Mouse (Mus musculus): ENCODE measurements around the gene Ube2l6. TPM values are rescaled to one million over a fixed set of nuclear protein-coding genes. Genes with fewer than 3 reads are reported as not detected.

The Ube2l6 gene
- 36.1 and 53.2 TPM in 2 replicates for polyA plus RNA-seq (2012; rRNA removed)

GRCm38 (mm10) chr2:84798493-84798921 lies at the start of gene Ube2l6:
TSS of gene Ube2l6 (plus strand) at chr2:84798828.

GRCm38 (mm10) chr2:84775241-84775640 lies 23.4 kb upstream of the Ube2l6 start, which contains the start of gene Serping1:
TSS of gene Serping1 (minus strand) at chr2:84775444.

DNA sequence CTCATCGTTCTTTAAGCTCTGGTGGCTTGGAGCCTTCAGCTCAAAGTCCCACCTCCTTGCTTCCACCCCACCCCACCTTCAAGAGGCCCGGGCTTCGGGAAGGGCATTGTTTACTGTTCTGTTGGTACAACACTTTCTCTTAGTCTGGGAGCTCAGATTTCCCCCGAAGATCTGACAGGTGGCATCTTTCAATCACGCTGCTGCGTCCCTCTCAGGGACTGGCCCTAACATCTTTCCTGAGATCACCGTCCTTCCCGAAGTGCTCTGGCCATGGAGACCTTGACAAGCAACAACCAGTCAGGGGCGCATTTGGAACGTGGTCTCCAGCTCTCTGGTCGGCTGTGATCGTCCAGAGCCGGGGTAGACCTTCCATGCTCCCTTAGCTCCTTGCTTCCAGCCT lies 23.9 kb downstream of the Ube2l6 start, which contains the start of gene Smtnl1:
Gene Smtnl1 (minus strand): TSS at position 101 of the 400 bp plus-strand sequence.

GRCm38 (mm10) chr2:84826488-84827282 lies 28.1 kb downstream of the Ube2l6 start, which contains the start of gene Timm10:
TSS of gene Timm10 (plus strand) at chr2:84826997.

GRCm38 (mm10) chr2:84838593-84838949 lies 39.9 kb downstream of the Ube2l6 start, which contains the start of gene Slc43a1:
TSS of gene Slc43a1 (plus strand) at chr2:84838850.

Other genes with a start within 250 kb of the Ube2l6 start
- gene Ctnnd1, start 148.1 kb upstream of the Ube2l6 start, polyA plus RNA-seq (2012; rRNA removed): 71.0 and 78.3 TPM in 2 replicates
- gene Btbd18, start 139.7 kb upstream of the Ube2l6 start, polyA plus RNA-seq (2012; rRNA removed): 0.01 and 0.05 TPM in 2 replicates
- 342 and 519 TPM in 2 replicates for gene Selenoh, start 128.1 kb upstream of the Ube2l6 start, polyA plus RNA-seq (2012; rRNA removed)
- gene Gm28635, start 120.8 kb upstream of the Ube2l6 start, polyA plus RNA-seq (2012; rRNA removed): not detected in 2 replicates
- gene Med19, start 120.4 kb upstream of the Ube2l6 start, polyA plus RNA-seq (2012; rRNA removed): 31.4 and 31.9 TPM in 2 replicates
- gene Tmx2, start 119.7 kb upstream of the Ube2l6 start, polyA plus RNA-seq (2012; rRNA removed): 128 and 209 TPM in 2 replicates
- 21.0 and 34.9 TPM in 2 replicates for gene Zdhhc5, start 83.6 kb upstream of the Ube2l6 start, polyA plus RNA-seq (2012; rRNA removed)
- 26.7 and 28.5 TPM in 2 replicates for gene Clp1, start 71.5 kb upstream of the Ube2l6 start, polyA plus RNA-seq (2012; rRNA removed)
- 23.8 and 26.2 TPM in 2 replicates for gene Ypel4, start 64.8 kb upstream of the Ube2l6 start, polyA plus RNA-seq (2012; rRNA removed)
- gene Gm19426, start 55.2 kb upstream of the Ube2l6 start, polyA plus RNA-seq (2012; rRNA removed): 15.6 and 52.5 TPM in 2 replicates
- gene Serping1, start 23.4 kb upstream of the Ube2l6 start, polyA plus RNA-seq (2012; rRNA removed): 20.3 and 28.2 TPM in 2 replicates
- 0.05 and 0.21 TPM in 2 replicates for gene Smtnl1, start 23.8 kb downstream of the Ube2l6 start, polyA plus RNA-seq (2012; rRNA removed)
- 68.3 and 99.3 TPM in 2 replicates for gene Timm10, start 28.2 kb downstream of the Ube2l6 start, polyA plus RNA-seq (2012; rRNA removed)
- 13.6 and 24.5 TPM in 2 replicates for gene Slc43a1, start 40.0 kb downstream of the Ube2l6 start, polyA plus RNA-seq (2012; rRNA removed)
- 4.2 and 5.0 TPM in 2 replicates for gene Rtn4rl2, start 87.9 kb downstream of the Ube2l6 start, polyA plus RNA-seq (2012; rRNA removed)
- gene Slc43a3, start 137.8 kb downstream of the Ube2l6 start, polyA plus RNA-seq (2012; rRNA removed): 25.1 and 55.6 TPM in 2 replicates
- gene Prg2, start 181.6 kb downstream of the Ube2l6 start, polyA plus RNA-seq (2012; rRNA removed): 4.5 and 14.3 TPM in 2 replicates
- gene Prg3, start 189.4 kb downstream of the Ube2l6 start, polyA plus RNA-seq (2012; rRNA removed): 0.50 and 3.7 TPM in 2 replicates
- 320 and 392 TPM in 2 replicates for gene Ssrp1, start 238.4 kb downstream of the Ube2l6 start, polyA plus RNA-seq (2012; rRNA removed)
- gene P2rx3, start 238.6 kb downstream of the Ube2l6 start, polyA plus RNA-seq (2012; rRNA removed): 4.5 and 8.9 TPM in 2 replicates
- gene Tnks1bp1, start 249.2 kb downstream of the Ube2l6 start, polyA plus RNA-seq (2012; rRNA removed): 35.6 and 45.7 TPM in 2 replicates